Mouse (Mus musculus) induced T-regulatory cell, adult 2 months (primary cell): Measurements from ENCODE around the gene Gm48552.

Experiments
- DNase-seq: peaks from one replicate; pipeline ENCODE4 v3.0.0-alpha.2; 2012; ENCODE audit warnings: low read depth

Gm48552 gene

DNA sequence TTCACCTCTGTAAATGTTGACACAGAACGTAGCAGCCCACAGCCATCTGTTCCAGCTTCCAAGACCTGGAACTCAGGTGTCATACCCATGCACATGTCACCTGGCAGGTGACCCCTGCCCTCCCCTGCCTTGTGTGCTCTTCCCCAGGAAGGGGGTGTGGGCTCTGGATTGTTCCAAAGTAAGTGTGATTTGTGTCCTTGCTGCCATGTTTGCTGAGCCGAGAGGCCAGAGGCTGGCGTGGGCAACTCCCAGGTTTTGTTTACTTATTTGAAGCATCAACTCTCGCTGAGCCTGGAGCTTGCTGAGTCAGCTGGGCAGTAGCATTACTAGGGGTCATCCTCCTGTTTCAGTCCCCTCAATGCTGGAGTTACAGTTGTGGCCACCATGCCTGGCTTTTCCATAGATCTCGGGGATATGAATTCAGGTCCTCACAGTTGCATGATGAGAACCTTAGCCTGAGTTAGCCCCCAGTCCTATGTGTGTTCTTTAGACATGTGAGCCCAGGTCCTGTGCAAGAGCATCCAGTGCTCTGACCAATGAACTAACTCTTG, at the start of gene Gm48552:
Gene Gm48552, plus strand, starts transcription at position 501 of the 551 bp plus-strand sequence.
- DNase-seq, result no peak

DNA sequence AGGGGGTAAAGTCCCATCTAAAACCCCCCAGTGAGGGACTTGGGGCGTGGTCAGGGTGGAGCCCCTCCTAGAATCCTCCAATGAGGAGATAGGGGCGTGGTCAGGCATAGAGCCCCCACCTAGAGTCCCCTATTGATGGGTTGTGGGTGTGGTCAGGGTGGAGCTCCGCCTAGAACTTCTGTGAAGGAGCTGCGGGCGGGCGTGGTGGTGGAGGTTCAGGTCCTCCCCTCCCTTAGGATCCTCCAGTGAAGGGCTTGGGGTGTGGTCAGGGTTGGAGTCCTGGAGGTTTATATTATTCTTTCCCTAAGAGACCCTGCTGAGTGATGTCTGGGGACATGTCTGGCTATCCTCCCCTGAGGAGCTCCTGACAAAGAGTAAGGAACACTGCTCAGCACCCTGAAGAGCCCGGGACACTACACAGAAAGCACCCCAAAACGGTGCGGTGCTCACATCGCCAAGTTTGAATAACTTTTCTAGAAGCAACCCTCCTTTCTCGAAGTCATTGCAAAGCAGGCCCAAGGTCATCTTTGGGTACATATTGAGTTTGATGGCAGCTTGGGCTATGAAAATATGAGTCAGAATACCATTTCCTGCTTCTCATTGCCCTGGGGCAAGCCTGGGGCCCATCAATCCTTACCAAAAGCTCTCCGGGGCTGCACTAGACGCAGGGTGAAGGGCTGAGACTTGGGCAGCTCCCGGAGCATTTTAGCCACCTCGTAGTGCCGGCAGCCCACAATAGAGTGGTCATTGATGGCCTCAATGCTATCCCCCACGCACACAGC, 48.1 kb upstream of the Gm48552 start:
- no peak for DNase-seq

- DNase-seq, result peak; percentile 87
These were observed 47.4 kb upstream of the Gm48552 start for GRCm38 (mm10) chr10:81341333-81341949.

DNA sequence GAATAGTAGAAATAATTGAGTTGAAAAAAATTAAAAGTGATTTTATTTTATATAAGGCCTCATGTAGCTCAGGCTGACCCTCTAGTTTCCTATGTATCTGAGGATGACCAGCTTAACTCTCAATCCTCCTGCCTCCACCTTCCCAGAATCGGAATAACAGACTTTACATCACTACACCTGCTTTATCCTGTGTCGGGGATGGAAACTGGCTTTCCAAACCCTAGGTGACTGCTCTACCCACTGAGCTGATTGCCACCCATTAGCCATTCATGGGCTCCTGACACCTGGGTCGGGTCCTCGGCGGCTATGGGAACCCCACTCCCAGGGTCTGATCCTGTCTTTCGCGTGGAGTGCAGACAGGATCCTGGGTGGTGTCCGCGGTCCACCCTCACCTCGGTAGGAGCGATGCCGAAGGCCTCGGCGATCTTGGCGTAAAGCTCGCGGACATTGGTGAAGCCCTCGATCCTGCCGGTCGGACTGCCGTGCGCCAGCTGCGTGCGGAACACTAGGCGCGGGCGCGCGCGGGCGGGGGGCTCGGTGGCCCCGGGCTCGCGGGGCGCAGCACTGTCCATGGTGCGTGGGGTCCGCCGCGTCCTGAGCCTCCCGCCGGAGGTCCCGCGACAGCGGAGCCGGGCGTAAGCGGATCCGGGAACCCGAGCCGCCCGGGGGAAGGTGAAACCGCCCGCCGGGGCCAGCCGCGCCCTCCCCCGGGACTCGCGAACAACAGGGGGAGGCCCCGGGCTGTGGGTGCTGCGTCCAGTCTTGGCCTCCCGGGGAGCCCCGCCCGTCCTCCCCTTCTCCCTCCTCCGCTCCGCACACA, 45.9 kb upstream of the Gm48552 start, which contains the start of gene Gipc3:
Gene Gipc3, minus strand, starts transcription at position 581 of the 820 bp plus-strand sequence.
- peak; percentile 54 for DNase-seq

DNA sequence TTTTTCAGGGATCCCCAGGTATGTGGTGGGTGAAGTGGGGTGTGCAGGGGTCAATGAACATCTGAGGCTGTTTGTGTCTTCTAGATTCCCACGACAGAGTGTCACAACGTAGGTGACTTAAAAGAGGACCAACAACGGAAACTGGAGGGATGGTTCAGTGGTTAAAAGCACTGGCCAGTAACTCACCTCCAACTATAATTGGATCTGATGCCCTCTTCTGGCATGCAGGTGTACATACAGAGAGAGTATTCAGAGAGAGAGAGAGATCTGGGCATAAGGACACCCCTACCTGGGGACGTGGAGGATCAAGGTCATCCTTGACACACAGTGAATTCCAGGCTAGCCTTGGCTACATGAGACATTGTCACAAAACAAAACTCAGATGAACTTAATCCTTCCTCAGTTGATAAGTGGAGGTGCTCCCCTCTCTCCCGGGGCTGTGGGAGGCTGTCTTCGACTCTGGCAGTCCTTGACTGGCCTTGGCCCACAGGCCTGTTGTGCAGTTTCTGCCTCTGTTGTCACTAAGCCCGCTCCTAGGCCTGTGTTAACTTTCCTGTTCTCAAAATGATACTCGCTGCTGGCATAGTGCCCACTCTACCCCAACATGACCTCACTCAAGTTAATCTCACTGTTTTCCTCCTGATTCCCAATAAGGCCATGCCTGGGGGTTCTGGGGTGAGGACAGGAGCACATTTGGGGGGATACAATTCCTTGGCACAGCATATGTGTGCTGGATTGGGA, 44.2 kb upstream of the Gm48552 start:
- DNase-seq, result peak; percentile 67

- no peak for DNase-seq
These were observed 43.7 kb upstream of the Gm48552 start for GRCm38 (mm10) chr10:81345162-81345534.

- DNase-seq, result peak; percentile 68
These were observed 42.2 kb upstream of the Gm48552 start for GRCm38 (mm10) chr10:81346453-81347067.

DNA sequence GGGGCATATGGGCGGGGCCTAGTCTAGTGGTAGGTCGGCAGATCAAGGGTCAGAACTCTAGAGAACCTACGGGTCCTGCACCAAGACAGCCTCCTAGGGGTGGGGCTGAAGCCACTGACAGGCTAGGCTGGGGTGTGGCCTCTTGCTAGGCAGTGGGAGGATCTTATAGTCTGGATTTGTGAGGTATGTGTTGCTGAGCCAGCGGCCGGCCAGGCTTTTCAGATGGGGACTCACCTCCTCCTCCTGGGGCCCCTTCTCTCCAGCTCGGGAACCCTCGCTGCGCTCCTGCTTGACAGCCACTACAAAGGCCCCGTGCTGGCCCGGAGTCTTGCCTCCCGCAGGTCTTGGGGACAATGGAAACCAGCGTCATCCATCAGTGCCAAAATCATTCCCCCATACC, 39.7 kb upstream of the Gm48552 start:
- DNase-seq, result peak; percentile 69

DNA sequence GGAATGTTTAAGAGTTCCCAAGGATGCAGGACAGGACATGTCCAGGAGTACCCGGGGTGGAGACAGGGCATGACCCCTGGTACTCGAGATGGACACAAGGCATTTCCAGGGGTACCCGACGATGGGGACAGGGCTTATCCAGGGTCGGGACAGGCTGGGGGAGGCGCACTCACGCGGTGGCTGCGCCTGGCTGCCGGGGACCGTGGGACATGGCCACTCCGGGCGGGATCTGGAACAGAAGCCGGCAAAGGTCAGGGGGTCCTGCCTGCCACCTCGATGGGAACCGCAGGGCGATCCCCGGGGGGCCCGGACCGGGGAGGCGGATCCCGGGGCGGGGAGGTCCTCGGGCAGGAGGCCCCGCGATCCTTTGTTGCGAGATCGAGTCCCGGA, 38.8 kb upstream of the Gm48552 start:
- DNase-seq, result no peak

- DNase-seq, result peak; percentile 99
These were observed 38.3 kb upstream of the Gm48552 start, which contains the start of gene Hmg20b for GRCm38 (mm10) chr10:81350351-81351063. Hmg20b (minus strand) TSS chr10:81350480.

DNA sequence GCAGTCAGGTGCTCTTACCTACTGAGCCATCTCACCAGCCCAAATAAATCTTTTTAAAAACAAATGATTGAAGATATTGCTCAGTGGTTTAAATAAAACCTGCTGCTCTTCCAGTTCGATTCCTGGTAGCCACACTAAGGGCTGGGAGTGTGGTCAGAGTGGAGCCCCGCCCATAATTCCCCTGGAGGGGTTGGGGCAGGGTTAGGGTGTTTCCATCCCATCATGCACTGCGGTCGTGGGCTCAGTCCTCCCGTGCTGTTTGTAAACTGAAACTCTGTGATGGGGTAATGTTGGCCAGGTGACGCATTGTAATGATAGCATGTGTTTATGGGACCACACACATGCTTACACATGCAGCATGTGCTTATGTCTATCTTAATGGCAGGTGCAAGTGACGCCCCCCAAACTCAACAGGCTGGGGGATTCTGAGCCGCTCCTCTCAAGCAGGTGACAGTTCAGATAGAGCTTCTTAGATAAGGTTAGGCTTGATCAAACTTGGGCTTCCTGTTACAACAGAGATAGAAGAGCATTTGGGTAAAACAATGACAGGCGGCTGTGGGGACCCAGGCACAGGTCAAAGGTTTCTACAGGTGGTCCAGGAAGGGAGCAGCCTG, 37.0 kb upstream of the Gm48552 start:
- DNase-seq, result peak; percentile 91

DNA sequence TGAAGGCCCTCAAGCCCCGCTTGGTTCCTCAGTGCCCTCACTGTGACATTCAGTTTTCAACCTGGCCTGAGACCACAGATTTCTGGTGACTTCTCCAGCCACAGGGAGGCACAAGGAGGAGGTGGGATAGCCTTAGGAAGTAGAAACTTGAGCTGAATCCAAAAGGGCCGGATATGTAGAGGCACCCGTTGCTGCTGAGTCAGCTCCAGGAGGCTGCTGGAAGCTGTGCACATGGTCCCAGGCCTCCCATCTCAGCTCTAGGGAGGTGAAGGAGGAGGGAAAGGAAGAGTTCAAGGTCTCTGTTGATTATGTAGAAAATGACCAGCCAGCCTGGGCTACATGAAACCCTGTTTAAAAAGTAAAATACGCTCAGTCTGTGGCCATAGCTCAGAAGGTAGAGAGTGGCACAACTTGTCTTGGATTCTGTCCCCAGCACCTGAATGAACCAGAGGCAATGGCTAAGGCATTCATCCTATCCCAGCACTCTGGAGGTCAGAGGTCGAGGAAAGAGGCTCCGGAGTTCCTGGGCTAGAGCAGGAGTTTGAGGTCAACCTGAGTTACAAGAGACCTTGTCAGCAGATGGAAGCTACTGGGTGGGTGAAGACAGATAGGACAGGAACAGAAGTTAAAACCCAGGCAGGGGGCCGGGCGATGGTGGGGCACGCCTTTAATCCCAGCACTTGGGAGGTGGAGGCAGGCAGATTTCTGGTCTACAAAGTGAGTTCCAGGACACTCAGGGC, 33.9 kb upstream of the Gm48552 start:
- no peak for DNase-seq

GRCm38 (mm10) chr10:81355533-81355932, 33.3 kb upstream of the Gm48552 start:
- no peak for DNase-seq

DNA sequence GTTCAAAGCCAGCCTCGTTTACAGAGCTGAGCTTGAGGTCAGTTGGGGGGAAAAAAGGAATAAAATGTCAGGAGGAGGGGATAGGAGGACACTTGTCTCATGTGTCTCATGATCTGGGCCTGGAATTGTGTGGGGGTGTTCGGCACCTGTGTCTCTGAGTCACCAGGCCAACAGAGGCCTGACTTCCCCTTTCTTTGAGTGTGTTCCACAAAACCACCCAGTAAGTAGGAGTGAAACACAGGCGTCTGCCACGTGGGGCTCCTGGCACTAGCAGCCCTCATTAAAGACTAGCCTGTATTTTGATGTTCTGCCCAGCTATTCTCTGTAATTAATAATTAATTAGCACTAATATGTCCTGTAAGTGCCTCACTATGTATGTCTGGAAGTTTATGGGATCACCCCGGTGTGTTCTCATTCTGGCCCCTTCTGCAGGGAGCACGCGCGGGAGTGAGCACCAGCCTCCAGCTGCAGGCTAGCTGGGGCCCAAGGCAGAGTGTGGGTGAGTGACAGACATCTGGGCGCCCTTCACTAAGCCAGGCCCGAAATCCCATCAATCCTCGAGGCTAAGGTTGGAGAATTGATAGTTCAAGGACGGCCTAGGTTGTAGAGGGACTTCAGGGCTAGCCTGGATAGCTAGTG, 32.3 kb upstream of the Gm48552 start:
- DNase-seq, result no peak

DNA sequence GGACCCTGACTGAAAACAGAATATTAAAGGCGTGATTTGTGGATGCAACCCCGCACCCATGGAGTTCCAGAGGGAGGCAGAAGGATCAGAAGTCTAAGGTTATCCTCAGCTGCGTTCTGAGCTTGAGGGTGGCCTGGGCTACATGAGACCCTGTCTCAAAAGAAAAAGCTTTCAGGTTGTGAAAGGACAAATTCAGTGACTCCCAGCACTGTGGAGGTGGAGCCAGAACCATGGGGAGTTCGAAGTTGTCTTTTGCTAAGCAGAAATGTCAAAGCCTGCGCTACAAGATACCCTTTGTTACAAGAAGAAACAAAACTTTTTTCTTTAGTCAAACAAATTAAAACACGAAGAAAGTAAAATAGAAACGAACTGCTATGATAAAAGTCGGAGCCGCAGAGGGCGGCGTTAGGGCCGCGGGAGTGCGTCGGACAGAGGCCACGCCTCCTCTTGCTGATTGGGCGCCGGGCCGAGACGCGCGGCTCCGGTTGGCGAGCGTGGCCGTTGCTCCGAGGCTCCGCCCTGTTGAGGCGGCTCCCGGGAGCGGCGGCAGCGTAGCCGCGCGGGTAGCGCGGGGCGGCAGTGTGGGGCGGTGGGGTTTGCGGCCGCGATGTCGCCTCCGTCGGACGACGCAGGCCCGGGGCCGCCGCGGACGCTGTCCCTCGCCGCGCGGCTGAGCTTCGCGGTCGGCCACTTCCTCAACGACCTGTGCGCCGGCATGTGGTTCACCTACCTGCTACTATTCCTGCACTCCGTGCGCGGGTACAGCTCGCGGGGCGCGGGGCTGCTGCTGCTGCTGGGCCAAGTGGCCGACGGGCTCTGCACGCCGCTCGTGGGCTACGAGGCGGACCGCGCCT, 31.6 kb upstream of the Gm48552 start, which contains the start of gene Mfsd12:
Gene Mfsd12, plus strand, starts transcription at position 501 of the 854 bp plus-strand sequence.
- DNase-seq, result peak; percentile 94

- no peak for DNase-seq
These were observed 30.6 kb upstream of the Gm48552 start for GRCm38 (mm10) chr10:81358209-81358608.

DNA sequence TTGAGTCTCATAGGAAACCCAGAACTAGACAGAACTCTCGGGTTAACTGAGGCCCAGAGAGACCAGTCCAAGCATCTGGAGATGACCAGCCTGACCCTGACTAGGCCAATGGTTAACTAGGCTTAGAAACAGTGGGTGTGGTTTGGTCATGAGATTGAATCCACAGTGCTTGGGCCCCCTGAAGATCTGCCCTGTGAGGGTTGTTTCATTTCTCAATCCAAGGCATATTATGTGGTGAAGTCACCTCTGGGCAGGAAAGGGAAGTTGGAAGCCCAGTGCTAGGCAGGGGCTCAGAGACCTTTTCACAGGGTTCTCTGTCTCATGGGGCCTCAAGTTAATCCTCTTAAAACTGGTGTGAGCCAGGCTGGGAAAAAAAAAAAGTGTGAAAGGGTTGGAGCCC, 30.0 kb upstream of the Gm48552 start:
- DNase-seq, result no peak

GRCm38 (mm10) chr10:81360721-81361120, 28.1 kb upstream of the Gm48552 start:
- DNase-seq, result no peak
